In the genomic region with DNA sequence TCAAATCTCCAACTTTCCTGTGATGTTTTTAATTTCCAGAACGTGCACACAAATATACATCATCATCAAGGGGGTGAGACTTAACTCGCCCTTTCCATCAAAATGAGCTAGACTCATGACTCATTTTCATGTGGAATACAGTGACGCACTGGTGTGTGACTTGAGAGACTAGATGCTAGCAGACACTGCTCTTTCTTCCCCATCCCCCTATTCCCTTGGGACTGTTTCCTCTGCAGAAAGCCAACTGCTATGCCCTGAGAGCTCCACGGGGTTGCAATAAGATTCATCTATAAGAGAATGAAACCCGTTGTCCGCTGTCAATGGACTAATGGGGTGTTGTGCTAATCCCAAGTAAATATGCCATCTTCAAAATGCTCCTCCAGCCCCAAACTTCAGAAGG, we compare ENCODE assay signal across 12 mouse cellular contexts. TPM values are rescaled to one million over a fixed set of nuclear protein-coding genes. Genes with fewer than 3 reads are reported as not detected.
"Had no signal": no experiment of that assay in that cellular context is flagged by ENCODE, and none has a peak within 500 bp of the region (broad histone marks: within the 10 kb centered on the region; RNA-seq: fewer than 3 reads in every experiment).

No protein-coding gene starts in this region.

- H3K36me3 ChIP-seq: kidney, embryonic 15.5 days; limb, embryonic 15.5 days; liver, embryonic 12.5 days; lung, embryonic 15.5 days; midbrain, embryonic 12.5 days; stomach, embryonic 15.5 days had no signal

- H3K9me3 ChIP-seq: kidney, embryonic 15.5 days; limb, embryonic 15.5 days; liver, embryonic 12.5 days; lung, embryonic 15.5 days; midbrain, embryonic 12.5 days; stomach, embryonic 15.5 days had no signal

- ATAC-seq: liver, embryonic 12.5 days; midbrain, embryonic 16.5 days had no signal

- DNase-seq: kidney, adult 2 months; kidney, postnatal 14 days; layer of hippocampus, postnatal 36 days; thymus, postnatal 36 days had no signal

- H3K4me2 ChIP-seq: kidney, embryonic 15.5 days; limb, embryonic 15.5 days; liver, embryonic 12.5 days; lung, embryonic 15.5 days; midbrain, embryonic 12.5 days; stomach, embryonic 15.5 days had no signal

- H3K9ac ChIP-seq: kidney, embryonic 15.5 days; limb, embryonic 15.5 days; liver, embryonic 12.5 days; lung, embryonic 15.5 days; midbrain, embryonic 12.5 days; stomach, embryonic 15.5 days had no signal

- H3K27me3 ChIP-seq: kidney, embryonic 15.5 days; limb, embryonic 15.5 days; liver, embryonic 12.5 days; lung, embryonic 15.5 days; midbrain, embryonic 12.5 days; stomach, embryonic 15.5 days had no signal

- H3K27ac ChIP-seq: kidney, embryonic 15.5 days; limb, embryonic 15.5 days; lung, embryonic 15.5 days; midbrain, embryonic 12.5 days; stomach, embryonic 15.5 days had no signal

- H3K4me3 ChIP-seq: kidney, embryonic 15.5 days; limb, embryonic 15.5 days; liver, embryonic 12.5 days; lung, embryonic 15.5 days; midbrain, embryonic 12.5 days; stomach, embryonic 15.5 days had no signal

- H3K4me1 ChIP-seq: limb, embryonic 15.5 days; liver, embryonic 12.5 days; lung, embryonic 15.5 days; midbrain, embryonic 12.5 days; stomach, embryonic 15.5 days had no signal

RNA-seq across cellular contexts. Expression of gene Sema5b, which starts 32.4 kb away (rescaled TPM):
- total RNA-seq: megakaryocyte-erythroid progenitor cell, adult 5-6 weeks had no signal
